Mouse (Mus musculus): ENCODE data around the gene Smarcd2.
A peak's percentile ranks its signal among the peaks of the same experiment; 100 is the strongest.

Gene Smarcd2

GRCm38 (mm10) chr11:106272644-106273310, at the start of gene Smarcd2:
Smarcd2 (minus strand) TSS chr11:106272972.
- DNase-seq (ENCODE audit: extremely low spot score, low spot score): peak; percentile 99

DNA sequence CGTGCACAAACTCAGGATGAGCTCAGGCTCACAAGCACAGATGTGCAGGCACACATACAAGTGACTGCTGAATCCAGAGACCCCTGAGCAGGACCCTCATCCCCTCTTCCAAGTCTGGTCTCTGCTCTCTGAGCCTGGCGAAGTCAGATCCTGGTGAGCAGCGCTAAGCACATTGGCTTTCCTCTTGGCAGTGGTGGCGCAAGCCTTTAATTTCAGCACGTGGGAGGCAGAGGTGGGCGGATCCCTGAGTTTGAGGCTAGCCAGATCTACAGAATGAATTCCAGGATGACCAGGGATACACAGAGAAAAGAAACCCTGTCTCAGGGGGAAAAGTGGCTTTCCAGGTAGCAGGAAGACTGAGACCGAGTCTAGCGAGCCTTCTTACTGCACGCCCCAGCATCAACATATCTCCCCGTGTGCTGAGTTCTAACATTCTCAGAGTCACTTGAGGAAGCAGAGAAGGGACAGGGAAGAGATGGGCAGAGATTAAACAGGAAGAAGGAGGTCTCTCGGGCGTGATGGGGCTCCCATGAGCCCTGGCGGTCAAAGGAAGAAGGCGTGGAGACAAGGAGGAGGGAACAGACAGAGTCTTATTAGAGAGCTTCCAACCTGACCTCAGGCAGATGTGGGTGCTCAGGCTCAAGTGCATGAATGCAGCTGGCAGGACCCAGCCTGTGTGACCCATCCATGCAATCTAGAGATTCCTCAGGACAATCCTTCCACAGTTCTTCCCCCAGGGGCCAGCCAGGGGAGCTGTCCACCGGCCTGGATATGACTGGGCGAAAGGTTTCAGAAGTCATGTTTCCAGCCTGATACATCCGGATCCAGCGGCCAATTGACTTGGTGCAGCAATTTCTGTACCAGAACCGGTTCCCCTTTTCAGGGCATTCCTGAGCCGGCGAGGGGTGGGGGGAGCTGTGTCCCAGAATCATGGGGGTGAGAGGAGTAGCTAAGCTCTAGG, 45.9 kb upstream of the Smarcd2 start:
- no peak for DNase-seq (ENCODE audit: extremely low spot score, low spot score)

DNA sequence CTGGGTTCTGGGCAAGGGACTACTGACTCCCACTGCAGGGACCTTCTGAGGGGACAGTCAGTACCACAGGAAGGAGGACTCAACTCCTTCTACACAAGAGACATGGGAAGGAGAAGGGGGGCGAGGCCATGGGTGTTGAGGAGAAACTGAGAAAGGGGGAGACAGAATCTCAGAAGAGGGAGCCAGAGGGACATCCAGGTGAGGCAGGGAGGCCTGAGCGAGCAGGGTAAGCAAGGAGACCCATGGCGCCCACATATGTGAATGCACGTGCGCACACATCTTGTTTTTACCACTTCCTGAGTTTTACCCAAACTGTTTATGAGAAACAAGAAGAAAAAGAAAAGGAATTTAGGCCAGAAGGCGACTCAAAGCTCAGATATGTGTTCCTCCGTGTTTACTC, 45.0 kb upstream of the Smarcd2 start:
- no peak for DNase-seq (ENCODE audit: extremely low spot score, low spot score)

DNA sequence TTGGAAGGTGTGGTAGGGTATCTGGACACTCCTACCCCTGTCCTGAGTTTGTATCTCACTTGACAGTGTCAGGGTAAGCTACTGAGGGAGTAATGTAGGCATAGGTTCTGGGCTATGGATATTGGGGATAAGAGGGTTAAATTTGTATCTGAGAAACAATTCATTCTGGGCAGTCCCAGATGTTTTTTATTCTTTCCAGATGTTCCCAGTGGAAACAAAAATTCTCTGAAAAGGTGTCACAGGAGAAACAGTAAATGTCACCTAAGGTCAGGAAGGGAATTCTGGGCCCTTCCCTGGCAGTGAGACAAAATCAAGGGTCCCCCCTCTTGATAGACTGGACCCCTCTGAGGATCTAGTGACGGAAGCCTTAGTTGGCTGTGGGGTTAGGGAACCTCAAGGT, 43.6 kb upstream of the Smarcd2 start:
- no peak for DNase-seq (ENCODE audit: extremely low spot score, low spot score)

DNA sequence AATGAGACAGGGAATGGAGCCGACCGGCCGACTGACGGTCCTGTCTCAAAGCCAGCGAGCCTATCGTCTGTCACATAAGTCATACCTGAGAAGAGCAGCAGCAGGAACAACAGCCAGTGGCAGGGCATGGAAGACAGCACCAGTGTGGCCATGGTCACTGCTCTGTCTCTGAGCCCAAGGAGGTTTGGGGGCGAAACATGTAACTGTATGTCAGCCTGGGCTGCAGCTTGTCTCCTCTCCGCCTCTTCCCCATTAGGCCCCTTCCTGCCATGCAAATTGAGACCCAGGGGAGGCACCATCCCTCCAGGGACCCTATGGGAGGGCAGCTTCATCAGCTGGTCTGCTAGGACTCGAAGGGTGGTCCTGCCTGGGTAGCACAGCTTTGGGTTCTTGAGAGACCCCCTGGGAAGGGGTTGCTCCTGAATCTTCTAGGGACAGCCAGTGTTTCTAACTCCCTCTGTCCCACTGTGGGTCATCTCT, 41.6 kb upstream of the Smarcd2 start, which contains the start of gene Cd79b:
Gene Cd79b (minus strand): TSS at position 430 of the 480 bp plus-strand sequence.
- DNase-seq (ENCODE audit: extremely low spot score, low spot score): no peak

- DNase-seq (ENCODE audit: extremely low spot score, low spot score): no peak
Measured at GRCm38 (mm10) chr11:106313533-106313932, 40.8 kb upstream of the Smarcd2 start.

GRCm38 (mm10) chr11:106310123-106310522, 37.4 kb upstream of the Smarcd2 start:
- DNase-seq (ENCODE audit: extremely low spot score, low spot score): no peak

GRCm38 (mm10) chr11:106308162-106308561, 35.4 kb upstream of the Smarcd2 start:
- no peak for DNase-seq (ENCODE audit: extremely low spot score, low spot score)

GRCm38 (mm10) chr11:106307432-106307831, 34.7 kb upstream of the Smarcd2 start:
- no peak for DNase-seq (ENCODE audit: extremely low spot score, low spot score)

GRCm38 (mm10) chr11:106306758-106307157, 34.0 kb upstream of the Smarcd2 start:
- DNase-seq (ENCODE audit: extremely low spot score, low spot score): no peak

GRCm38 (mm10) chr11:106306065-106306385, 33.3 kb upstream of the Smarcd2 start:
- DNase-seq (ENCODE audit: extremely low spot score, low spot score): no peak

GRCm38 (mm10) chr11:106305348-106306064, 32.7 kb upstream of the Smarcd2 start:
- DNase-seq (ENCODE audit: extremely low spot score, low spot score): no peak

DNA sequence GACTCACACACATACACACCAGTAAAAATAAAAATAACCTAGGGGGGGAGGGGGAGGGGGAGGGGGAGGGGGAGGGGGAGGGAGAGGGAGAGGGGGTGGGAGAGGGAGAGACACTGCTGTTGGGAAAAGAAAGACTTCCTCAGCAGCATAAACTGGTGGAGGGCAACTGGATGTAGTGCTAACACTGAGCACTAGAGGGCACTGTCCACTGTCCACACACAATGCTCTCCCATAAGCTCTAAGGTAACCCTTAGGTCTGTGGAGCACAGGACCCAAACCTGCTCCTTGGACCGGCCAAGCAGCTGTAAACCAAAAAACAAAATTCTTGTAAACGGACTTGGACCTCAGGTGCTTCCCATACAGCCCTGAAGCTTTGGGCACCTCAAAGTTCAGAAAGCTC, 29.9 kb upstream of the Smarcd2 start:
- DNase-seq (ENCODE audit: extremely low spot score, low spot score): peak; percentile 80

DNA sequence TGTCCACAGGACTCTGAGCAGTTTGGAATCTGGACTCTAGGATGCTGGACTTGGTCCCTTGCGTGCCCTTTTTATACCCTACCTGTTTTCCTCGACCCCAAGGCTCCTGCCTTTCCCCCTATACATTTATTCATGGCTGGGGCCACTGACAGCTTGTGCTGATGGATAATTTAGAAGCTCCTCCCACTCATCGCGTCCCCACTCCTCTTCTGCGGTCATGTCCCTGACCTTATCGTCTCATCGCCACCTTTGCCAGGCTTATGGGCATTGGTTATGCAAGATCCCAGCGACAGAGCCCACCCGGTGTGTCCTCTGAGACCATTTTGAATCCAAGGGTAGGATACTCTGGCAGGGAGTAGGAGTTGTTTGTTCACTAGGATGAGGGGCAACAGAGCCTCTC, 29.0 kb upstream of the Smarcd2 start, which contains the start of gene Gh:
Gene Gh (minus strand): TSS at position 101 of the 400 bp plus-strand sequence.
- DNase-seq (ENCODE audit: extremely low spot score, low spot score): no peak

DNA sequence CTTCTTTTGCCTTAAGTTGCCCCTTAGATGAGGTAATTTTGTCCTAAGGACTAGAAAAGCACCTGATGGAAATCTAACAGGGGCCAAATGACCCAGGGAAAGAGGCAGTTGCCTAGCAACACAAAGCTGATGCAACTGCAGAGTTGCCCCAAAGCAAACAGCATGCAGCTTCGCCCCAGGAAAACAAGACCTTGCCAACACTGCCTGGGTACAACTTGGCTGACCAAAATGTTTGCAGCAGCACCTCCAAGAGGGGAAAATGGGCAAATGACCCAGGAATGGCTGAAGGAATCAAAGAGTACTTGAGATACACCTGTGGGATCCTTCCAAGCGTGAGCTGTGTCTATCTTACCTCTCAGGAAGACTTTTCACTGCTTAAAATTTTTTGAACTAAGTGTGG, 19.1 kb upstream of the Smarcd2 start:
- no peak for DNase-seq (ENCODE audit: extremely low spot score, low spot score)

- DNase-seq (ENCODE audit: extremely low spot score, low spot score): no peak
Measured at GRCm38 (mm10) chr11:106290376-106290775, 17.6 kb upstream of the Smarcd2 start.

DNA sequence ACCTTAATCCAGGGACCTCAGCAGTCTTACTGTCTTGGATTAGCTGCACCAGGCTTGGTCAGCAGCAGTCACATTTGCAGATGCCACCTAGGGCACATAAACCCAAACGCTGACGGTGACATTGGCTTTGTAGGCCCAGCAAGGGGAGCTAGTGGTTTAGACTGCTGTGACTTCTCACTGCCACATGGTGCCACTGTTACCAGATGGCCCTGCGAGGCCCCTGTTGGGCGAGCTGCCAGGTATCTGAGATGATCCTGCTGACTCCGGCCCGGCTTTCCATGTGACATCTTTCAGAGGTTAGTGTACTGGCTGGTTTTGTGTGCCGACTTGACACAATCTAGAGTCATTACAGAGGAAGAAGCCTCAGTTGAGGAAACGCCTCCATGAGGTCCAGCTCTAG, 16.6 kb upstream of the Smarcd2 start:
- DNase-seq (ENCODE audit: extremely low spot score, low spot score): no peak

GRCm38 (mm10) chr11:106286987-106287386, 14.2 kb upstream of the Smarcd2 start:
- no peak for DNase-seq (ENCODE audit: extremely low spot score, low spot score)

- DNase-seq (ENCODE audit: extremely low spot score, low spot score): no peak
Measured at GRCm38 (mm10) chr11:106286206-106286605, 13.4 kb upstream of the Smarcd2 start.

- DNase-seq (ENCODE audit: extremely low spot score, low spot score): no peak
Measured at GRCm38 (mm10) chr11:106284126-106284525, 11.4 kb upstream of the Smarcd2 start.

DNA sequence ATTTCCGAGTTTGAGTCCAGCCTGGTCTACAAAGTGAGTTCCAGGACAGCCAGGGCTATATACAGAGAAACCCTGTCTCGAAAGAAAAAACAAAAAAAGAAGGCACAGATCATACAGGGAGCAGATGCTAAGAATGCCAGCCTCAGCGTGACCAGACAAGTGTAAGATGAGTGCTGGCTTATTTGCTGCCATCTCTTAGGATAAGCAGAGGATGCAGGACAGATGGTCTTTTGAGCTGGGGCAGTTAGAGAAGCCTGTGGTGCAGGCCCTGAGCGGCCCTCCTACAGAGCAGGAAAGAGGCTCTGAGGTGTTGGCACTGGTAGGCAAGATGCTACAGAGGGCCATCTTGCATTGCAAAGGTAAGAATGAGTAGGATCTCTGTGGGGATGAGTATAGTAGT, 10.6 kb upstream of the Smarcd2 start:
- no peak for DNase-seq (ENCODE audit: extremely low spot score, low spot score)

DNA sequence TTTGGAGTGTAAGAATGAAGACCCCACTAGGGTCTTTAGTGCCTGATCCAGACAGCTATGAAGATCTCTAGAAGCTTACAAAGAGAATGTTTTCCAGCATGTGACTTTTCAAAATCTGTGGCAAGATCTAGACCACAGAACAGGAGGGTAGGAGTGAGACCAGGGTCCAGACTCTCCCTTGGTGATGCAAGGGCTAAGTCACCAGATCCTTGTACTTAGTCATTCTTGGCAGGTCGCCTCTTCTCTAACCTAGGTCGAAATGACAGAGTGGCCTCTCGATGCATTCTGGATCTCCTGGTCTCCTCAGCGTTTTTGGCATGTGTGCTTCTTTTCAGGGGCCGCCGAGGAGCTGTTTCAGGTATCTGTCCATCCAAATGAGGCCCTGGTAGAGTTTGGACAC, 9.7 kb upstream of the Smarcd2 start:
- DNase-seq (ENCODE audit: extremely low spot score, low spot score): no peak
